Mouse (Mus musculus) gastrocnemius, postnatal 4 days (tissue): Measurements from ENCODE around the gene Slc37a3. TPM values are rescaled to one million over a fixed set of nuclear protein-coding genes. Genes with fewer than 3 reads are reported as not detected.
"Not testable (repeated sequence)": the region's sequence is repeated elsewhere in the genome, so short reads cannot be mapped to it uniquely, and the experiment has no call there.

Experiments
- DNase-seq, 2 experiments: peaks; one replicate each; pipeline ENCODE4 v3.0.0; 2021 to 2022; ENCODE audit warnings: low spot score in 2 of 2, mixed read lengths in 2 of 2
- long read RNA-seq, 2 experiments: library from polyadenylated mRNA; stranded (forward); transcript quantifications; one replicate each; pipeline ENCODE4 v2.0.0; 2021
- total RNA-seq, 2 experiments: library from RNA; stranded (reverse); gene quantifications; 2 replicates each; pipeline ENCODE4 v1.2.3; 2021

The Slc37a3 gene
- total RNA-seq, result 10 to 100 TPM; 36.9 to 39.4 TPM
- long read RNA-seq, experiment 1, full-length matches to known transcripts, result 17 of 29 reads
- long read RNA-seq, experiment 1, partial matches to known transcripts, result 1 of 29 reads
- long read RNA-seq, experiment 1, other reads (novel, unspliced or antisense), result 11 of 29 reads
- long read RNA-seq, experiment 2, full-length matches to known transcripts, result 31 of 46 reads
- long read RNA-seq, experiment 2, partial matches to known transcripts, result 3 of 46 reads
- long read RNA-seq, experiment 2, other reads (novel, unspliced or antisense), result 12 of 46 reads

DNA sequence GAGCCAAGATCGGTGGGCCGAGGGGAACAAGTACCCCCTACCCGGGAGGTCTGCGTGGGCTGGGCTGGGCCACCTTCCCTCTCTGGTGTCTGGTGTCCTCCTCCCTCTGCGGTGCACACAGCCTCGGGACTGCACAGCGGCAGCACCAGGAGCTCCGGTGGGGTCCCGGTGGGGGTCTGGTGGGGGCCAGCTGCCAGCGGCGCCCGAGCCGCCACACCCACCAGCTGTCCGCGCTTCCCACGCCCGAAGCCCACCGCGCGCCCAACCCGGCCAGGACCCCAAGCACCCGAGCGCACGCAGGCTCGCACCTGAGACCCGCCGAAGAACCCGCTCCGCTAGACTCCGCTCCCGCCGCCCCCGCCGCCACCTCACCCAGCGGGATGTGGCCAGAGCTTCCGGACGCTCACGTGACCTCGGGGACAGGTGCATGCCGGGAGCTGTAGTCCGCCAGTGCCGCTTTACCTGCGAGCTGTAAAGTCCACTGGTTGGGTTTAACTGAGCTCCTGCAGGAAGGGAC, at the start of gene Slc37a3:
TSS of gene Slc37a3 (minus strand) at position 365 of the 517 bp plus-strand sequence.
- peak; percentile 70 to 86 for DNase-seq

- DNase-seq, result no peak
Observed at GRCm38 (mm10) chr6:39426725-39427124, 49.2 kb upstream of the Slc37a3 start.

DNA sequence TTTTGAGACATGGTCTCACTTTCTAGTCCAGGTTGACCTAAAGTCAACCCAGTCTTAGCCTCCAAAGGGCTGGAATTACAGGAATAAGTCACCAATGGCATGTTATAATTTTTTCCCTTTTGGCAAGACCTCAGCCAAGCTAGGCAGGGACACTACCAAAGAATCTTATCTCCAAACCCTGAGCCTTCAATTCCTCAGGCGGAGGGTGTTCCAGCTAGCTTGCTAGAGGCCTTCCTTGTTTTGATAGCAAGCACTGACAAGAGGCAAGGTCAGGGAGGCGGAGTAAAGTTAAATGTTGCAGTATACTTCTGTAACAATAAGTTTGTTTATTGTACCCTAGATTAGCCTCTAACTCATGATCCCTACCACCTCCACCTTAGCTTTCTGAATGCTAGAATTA, 47.7 kb upstream of the Slc37a3 start:
- DNase-seq, result no peak

- DNase-seq, result no peak
Observed at GRCm38 (mm10) chr6:39423686-39424085, 46.2 kb upstream of the Slc37a3 start.

- DNase-seq, result no peak
Observed at GRCm38 (mm10) chr6:39423130-39423551, 45.7 kb upstream of the Slc37a3 start.

- no peak for DNase-seq
Observed at GRCm38 (mm10) chr6:39420867-39421266, 43.4 kb upstream of the Slc37a3 start.

DNA sequence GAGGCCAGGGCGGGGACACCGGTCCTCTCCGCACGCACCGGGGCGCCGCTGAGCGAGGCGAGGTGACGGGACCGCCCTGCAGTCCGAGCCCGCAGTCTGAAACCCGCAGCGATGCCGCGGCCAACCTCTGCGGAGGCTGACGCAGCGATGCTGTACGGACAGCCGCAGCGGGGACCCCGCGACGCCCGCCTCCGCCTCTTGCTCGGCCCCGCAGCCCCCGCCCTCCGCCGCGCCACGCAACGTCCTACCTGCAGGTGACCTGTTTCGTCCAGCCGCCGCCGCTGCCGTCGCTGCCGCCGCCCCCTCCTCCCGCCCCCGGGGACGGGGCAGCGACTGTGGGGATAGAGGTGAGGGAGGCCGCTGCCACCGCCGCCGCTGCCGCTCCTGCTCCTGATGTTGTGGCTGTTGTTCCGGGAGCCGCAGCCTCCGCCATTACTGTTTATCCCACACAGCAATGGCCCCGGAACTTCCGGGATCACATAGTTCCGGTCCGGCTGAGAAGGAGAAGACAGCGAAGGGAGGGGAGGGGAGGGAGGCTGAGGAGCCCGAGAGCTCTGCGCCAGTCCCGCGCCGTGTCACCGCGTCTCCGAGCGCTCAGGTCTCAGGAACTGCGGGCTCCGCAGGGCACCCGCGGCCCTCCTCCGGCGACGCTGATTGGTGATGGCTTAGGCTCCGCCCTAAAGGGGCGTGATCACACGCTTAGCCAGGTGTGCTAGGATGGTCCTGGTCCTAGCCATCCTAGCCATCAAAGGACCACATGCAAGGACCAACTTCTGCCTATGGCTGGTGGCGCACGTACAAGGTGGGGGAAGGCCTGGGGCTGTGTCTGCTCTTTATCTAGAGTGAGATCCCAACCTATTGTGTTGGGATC, 42.6 kb upstream of the Slc37a3 start, which contains the start of gene Mkrn1:
TSS of gene Mkrn1 (minus strand) at position 612 of the 871 bp plus-strand sequence.
- peak; percentile 40 to 69 for DNase-seq

DNA sequence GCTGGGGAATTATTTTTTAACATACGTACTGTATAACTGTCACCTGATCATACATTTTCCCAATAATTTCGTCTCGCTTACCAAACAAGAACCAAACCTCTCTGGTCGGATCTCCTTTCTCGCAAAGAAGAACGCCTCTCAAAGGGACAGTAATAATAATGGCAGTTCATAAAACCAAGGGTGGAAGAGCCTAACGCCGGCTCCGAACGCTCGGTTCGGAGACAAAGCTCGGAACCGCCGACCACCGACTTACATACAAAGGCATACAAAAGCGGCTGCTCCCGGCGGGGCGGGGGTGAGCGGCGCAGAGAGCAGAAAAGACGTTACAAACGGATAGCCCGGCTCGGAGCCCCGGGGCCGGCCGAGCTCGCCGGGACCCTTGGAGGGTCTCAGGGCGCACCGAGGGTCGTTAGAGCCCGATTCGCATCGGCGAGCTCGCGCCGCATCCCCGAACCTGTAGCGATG, 41.9 kb upstream of the Slc37a3 start:
- peak; percentile 21 to 33 for DNase-seq

GRCm38 (mm10) chr6:39416654-39417053, 39.2 kb upstream of the Slc37a3 start:
- DNase-seq, result not testable (repeated sequence)

GRCm38 (mm10) chr6:39415762-39416161, 38.3 kb upstream of the Slc37a3 start:
- DNase-seq, result peak; percentile 29 to 58

- DNase-seq, result no peak
Observed at GRCm38 (mm10) chr6:39414106-39414505, 36.6 kb upstream of the Slc37a3 start.

DNA sequence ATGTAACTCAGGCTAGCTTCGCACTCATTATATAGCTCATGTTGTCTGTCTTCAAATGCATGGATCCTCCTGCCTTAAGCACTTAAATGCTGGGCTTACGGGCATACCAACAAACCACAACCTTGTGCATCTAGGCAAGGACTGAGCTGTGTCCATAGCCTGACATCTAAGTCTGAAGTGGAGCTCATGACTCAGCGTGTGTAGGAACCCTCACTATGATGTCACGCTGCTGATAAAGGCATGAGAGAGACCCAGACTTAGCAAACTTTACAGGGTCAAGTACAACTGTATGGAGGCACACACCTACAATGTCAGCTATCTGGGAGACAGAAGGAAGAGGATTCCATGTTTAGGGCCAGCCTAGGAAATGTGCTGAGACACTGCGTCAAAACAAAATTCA, 29.0 kb upstream of the Slc37a3 start:
- no peak for DNase-seq

- no peak for DNase-seq
Observed at GRCm38 (mm10) chr6:39403136-39403535, 25.7 kb upstream of the Slc37a3 start.

- DNase-seq, result peak in 1 of 2 experiments; percentile 26
Observed at GRCm38 (mm10) chr6:39400343-39400742, 22.9 kb upstream of the Slc37a3 start.

GRCm38 (mm10) chr6:39398342-39398741, 20.9 kb upstream of the Slc37a3 start:
- DNase-seq, result no peak

- DNase-seq, result no peak
Observed at GRCm38 (mm10) chr6:39397046-39397445, 19.6 kb upstream of the Slc37a3 start.

GRCm38 (mm10) chr6:39395916-39396315, 18.4 kb upstream of the Slc37a3 start:
- DNase-seq, result no peak

DNA sequence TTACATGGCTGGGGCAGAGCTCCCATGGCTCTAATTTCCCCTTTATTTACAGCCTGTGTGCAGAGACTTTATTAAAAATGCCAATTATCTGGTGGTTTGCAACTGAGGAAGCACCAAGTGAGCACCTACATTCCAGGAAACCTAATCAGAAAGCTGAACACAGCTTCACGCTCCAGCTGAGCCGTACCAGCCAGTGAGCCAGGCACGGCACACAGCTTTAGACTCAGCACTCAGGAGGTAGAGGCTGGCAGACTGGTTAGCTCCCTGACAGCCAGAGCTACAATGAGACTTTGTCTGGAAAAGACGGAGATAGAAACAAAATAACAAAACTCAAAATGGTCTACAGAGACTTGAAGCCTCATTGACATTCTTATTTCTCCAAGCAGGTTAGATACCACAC, 18.0 kb upstream of the Slc37a3 start:
- DNase-seq, result no peak

DNA sequence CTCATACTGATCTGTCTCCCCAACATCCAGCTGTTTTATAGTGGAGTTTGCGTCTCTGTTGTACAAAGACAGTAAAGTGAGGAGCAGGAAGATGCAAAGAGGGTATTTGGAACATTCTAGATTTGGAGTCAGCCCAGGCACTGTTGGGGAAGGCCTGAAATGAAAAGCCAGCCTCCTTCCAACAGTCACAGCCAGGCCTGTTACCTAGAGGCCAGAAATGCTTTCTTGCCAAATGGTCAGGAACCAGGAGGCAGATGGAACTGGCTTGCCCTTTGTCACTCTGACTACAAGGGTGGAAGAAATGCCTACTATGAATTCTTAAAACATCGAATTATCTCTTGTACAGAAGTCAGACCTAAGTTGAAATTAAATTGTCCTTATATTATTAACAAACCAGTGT, 12.5 kb upstream of the Slc37a3 start:
- no peak for DNase-seq

- DNase-seq, result no peak
Observed at GRCm38 (mm10) chr6:39381125-39381880, 3.8 kb upstream of the Slc37a3 start, which contains the start of gene Rab19. Rab19 (plus strand) TSS chr6:39381175.

GRCm38 (mm10) chr6:39380276-39380675, 2.8 kb upstream of the Slc37a3 start:
- no peak for DNase-seq
